Comparison of ENCODE assay signal across 9 mouse cellular contexts in genomic region chr8:70272949-70273348, GRCm38 (mm10). TPM values are rescaled to one million over a fixed set of nuclear protein-coding genes. Genes with fewer than 3 reads are reported as not detected.
DNase-seq lines count a peak whose midpoint lies in the region.
"Had no signal": no experiment of that assay in that cellular context is flagged by ENCODE, and none has a peak within 500 bp of the region (broad histone marks: within the 10 kb centered on the region; RNA-seq: fewer than 3 reads in every experiment).

No protein-coding gene starts in this region.

- 0 out of 2 replicates have a peak overlapping the region, but pooled peaks have one; percentile 22 for H3K27ac ChIP-seq in brown adipose tissue, adult 24 weeks (replicated peaks; ENCODE audit: low read depth, low read length)
- H3K27ac ChIP-seq: embryonic facial prominence, embryonic 13.5 days had no signal

- peaks cover 23% of the 10 kb centered on the region for H3K4me1 ChIP-seq in brown adipose tissue, adult 24 weeks (ENCODE audit: control insufficient read depth, insufficient read depth, insufficient read length, low read length)

- no peak overlapping the region for H3K4me3 ChIP-seq in brown adipose tissue, adult 24 weeks (ENCODE audit: insufficient read depth, low read depth, low read length)
- H3K4me3 ChIP-seq: embryonic facial prominence, embryonic 13.5 days had no signal

- peak; percentile 78 to 88 for DNase-seq in adrenal gland, adult (ENCODE audit: inconsistent age in 2 of 2, low spot score in 1 of 2)
- DNase-seq in adrenal gland, postnatal 4 days (ENCODE audit: low spot score in 2 of 2), result no peak
- peak; percentile 14 to 19 for DNase-seq in kidney, adult 8-10 months
- peak; percentile 60 for DNase-seq in lung, postnatal 25 days (ENCODE audit: low spot score)
- no peak for DNase-seq in right cerebral cortex, postnatal 4 days
- no peak for DNase-seq in cerebellum, adult 18-20 months
- no peak for DNase-seq in testis, postnatal 10 days (ENCODE audit: low spot score)

RNA-seq across cellular contexts. Expression of gene Homer3, which starts 9.7 kb away (rescaled TPM):
- total RNA-seq in adrenal gland, postnatal 4 days (2021), result 10 to 100 TPM; 44.8 to 50.6 TPM
- 2.8 and 4.5 TPM in 2 replicates for polyA plus RNA-seq in brown adipose tissue, adult 24 weeks (2012; ENCODE audit: insufficient read depth, insufficient read length, missing spikeins)

RNA-seq across cellular contexts. Expression of gene Ddx49, which starts 29.3 kb away (rescaled TPM):
- 10 to 100 TPM; 83.3 to 86.8 TPM for total RNA-seq in adrenal gland, postnatal 4 days (2021)
- polyA plus RNA-seq in brown adipose tissue, adult 24 weeks (2012; ENCODE audit: insufficient read depth, insufficient read length, missing spikeins), result 14.1 and 18.1 TPM in 2 replicates

RNA-seq across cellular contexts. Expression of gene Cope, which starts 29.4 kb away (rescaled TPM):
- 100 to 1,000 TPM; 188 to 192 TPM for total RNA-seq in adrenal gland, postnatal 4 days (2021)
- 158 and 198 TPM in 2 replicates for polyA plus RNA-seq in brown adipose tissue, adult 24 weeks (2012; ENCODE audit: insufficient read depth, insufficient read length, missing spikeins)

RNA-seq across cellular contexts. Expression of gene Armc6, which starts 38.7 kb away (rescaled TPM):
- 10 to 100 TPM; 10.1 to 15.1 TPM for total RNA-seq in adrenal gland, postnatal 4 days (2021)
- 5.0 and 6.7 TPM in 2 replicates for polyA plus RNA-seq in brown adipose tissue, adult 24 weeks (2012; ENCODE audit: insufficient read depth, insufficient read length, missing spikeins)

RNA-seq across cellular contexts. Expression of gene Sugp2, which starts 38.9 kb away (rescaled TPM):
- total RNA-seq in adrenal gland, postnatal 4 days (2021), result 10 to 100 TPM; 54.9 to 62.1 TPM
- polyA plus RNA-seq in brown adipose tissue, adult 24 weeks (2012; ENCODE audit: insufficient read depth, insufficient read length, missing spikeins), result 5.9 and 10.4 TPM in 2 replicates

Comparison
In these comparisons a context has a peak if more than half of its experiments do, and no peak if none do; other contexts are left out.
1. DNase-seq: peak in adrenal gland, adult (2 of 2), kidney, adult 8-10 months (2 of 2) and lung, postnatal 25 days (single experiment); none in adrenal gland, postnatal 4 days (0 of 2), right cerebral cortex, postnatal 4 days (single experiment), cerebellum, adult 18-20 months (0 of 2) and testis, postnatal 10 days (single experiment).